In genomic region chr10:95712221-95712620, GRCm38 (mm10) we compare ENCODE assay signal across 16 mouse cellular contexts. TPM values are rescaled to one million over a fixed set of nuclear protein-coding genes. Genes with fewer than 3 reads are reported as not detected.
A peak's percentile ranks its signal among the peaks of the same experiment; 100 is the strongest.
DNase-seq lines count a peak whose midpoint lies in the region; ATAC-seq and TF ChIP-seq lines count a peak whose summit lies in the region.
"Had no signal": no experiment of that assay in that cellular context is flagged by ENCODE, and none has a peak within 500 bp of the region (broad histone marks: within the 10 kb centered on the region; RNA-seq: fewer than 3 reads in every experiment).

No protein-coding gene starts in this region.

- peak overlapping the region; percentile 24; the same call in 1 of the 2 replicates for H3K27ac ChIP-seq in lung, embryonic 15.5 days
- H3K27ac ChIP-seq in limb, embryonic 12.5 days = peak overlapping the region; percentile 81

- intact Hi-C loops in left cerebral cortex, postnatal 4 days (cut with DNase I) = no loop called here

- H3K9me3 ChIP-seq in lung, embryonic 15.5 days = no peaks in the 10 kb centered on the region
- H3K9me3 ChIP-seq in limb, embryonic 12.5 days = no peaks in the 10 kb centered on the region

- H3K36me3 ChIP-seq in lung, embryonic 15.5 days = no peaks in the 10 kb centered on the region
- H3K36me3 ChIP-seq in limb, embryonic 12.5 days = no peaks in the 10 kb centered on the region

- no peak for ATAC-seq in lung, embryonic 15.5 days (ENCODE audit: borderline replicate concordance, extremely low read depth, low FRiP score, low TSS enrichment)
- no peak for ATAC-seq in limb, embryonic 12.5 days (ENCODE audit: insufficient number of reproducible peaks, insufficient read depth, low FRiP score, low TSS enrichment, low read depth)

- 39% methylated on average over 6 of the region's 6 CpGs for WGBS in lung, embryonic 15.5 days
- WGBS in lung, adult 2 months = 47% methylated on average over 6 of the region's 6 CpGs
- 48% methylated on average over 6 of the region's 6 CpGs for WGBS in limb, embryonic 12.5 days

- DNase-seq in lung, adult 2 months = no peak
- DNase-seq in brain, adult 2 months (ENCODE audit: low read depth, low spot score) = peak; percentile 32
- DNase-seq in thymus, postnatal 25 days = peak; percentile 39
- DNase-seq in left cerebral cortex, postnatal 4 days = no peak
- DNase-seq in spleen, adult 12 weeks (ENCODE audit: low spot score) = no peak
- DNase-seq in natural killer cell, adult 2 months (ENCODE audit: low spot score in 2 of 2) = no peak
- DNase-seq: cerebellum, adult 8-10 months; kidney, adult 18-20 months; midbrain, embryonic 14.5 days had no signal

- no peak for TF ChIP-seq POLR2A in lung, adult 2 months (IDR thresholded peaks at IDR 0.05; ENCODE audit: borderline replicate concordance, extremely low read depth, low read depth, low read length)

- no peak overlapping the region for H3K4me2 ChIP-seq in lung, embryonic 15.5 days
- H3K4me2 ChIP-seq in limb, embryonic 12.5 days = no peak overlapping the region

- H3K9ac ChIP-seq in lung, embryonic 15.5 days = no peak overlapping the region
- no peak overlapping the region for H3K9ac ChIP-seq in limb, embryonic 12.5 days (replicated peaks)

- H3K27me3 ChIP-seq in lung, embryonic 15.5 days = no peaks in the 10 kb centered on the region
- H3K27me3 ChIP-seq in limb, embryonic 12.5 days = no peaks in the 10 kb centered on the region

- H3K4me3 ChIP-seq in lung, embryonic 15.5 days = no peak overlapping the region
- H3K4me3 ChIP-seq in lung, adult 2 months (replicated peaks; ENCODE audit: extremely low read depth, low read depth, low read length) = no peak overlapping the region
- H3K4me3 ChIP-seq in limb, embryonic 12.5 days (replicated peaks) = no peak overlapping the region

- H3K4me1 ChIP-seq in lung, embryonic 15.5 days = peaks cover 26% of the 10 kb centered on the region
- no peaks in the 10 kb centered on the region for H3K4me1 ChIP-seq in lung, adult 2 months (ENCODE audit: control insufficient read depth, insufficient read depth, low read length)
- peaks cover 61% of the 10 kb centered on the region for H3K4me1 ChIP-seq in limb, embryonic 12.5 days (replicated peaks)

- no peak for TF ChIP-seq CTCF in lung, adult 2 months (IDR thresholded peaks at IDR 0.05; ENCODE audit: insufficient read depth, low read length)

RNA-seq across cellular contexts. Expression of gene Anapc15-ps, which starts 39.0 kb away (rescaled TPM):
- 0.45 TPM in 1 of 2 replicates, not detected in the other for polyA plus RNA-seq in lung, embryonic 15.5 days (2015; fragmentation: Nextera tagmentation; extraction: Ambion mirVana)
- not detected in 2 replicates for polyA plus RNA-seq in lung, adult 2 months (2012; rRNA removed)
- not detected in 2 replicates for polyA plus RNA-seq in limb, embryonic 12.5 days (2016; fragmentation: Nextera tagmentation; extraction: Ambion mirVana)
- not detected for total RNA-seq in left cerebral cortex, postnatal 4 days (2021)
- total RNA-seq: heart, postnatal 25 days; layer of hippocampus, adult 18-20 months; left cerebral cortex, postnatal 25 days had no signal
- polyA plus RNA-seq: lung, embryonic 16.5 days; midbrain, embryonic 14.5 days; testis, adult 2 months had no signal

Comparison
In these comparisons a context has a peak if more than half of its experiments do, and no peak if none do; other contexts are left out.
1. DNase-seq: peak in brain, adult 2 months (single experiment) and thymus, postnatal 25 days (single experiment); none in lung, adult 2 months (single experiment), left cerebral cortex, postnatal 4 days (single experiment), spleen, adult 12 weeks (single experiment) and natural killer cell, adult 2 months (0 of 2).